Mouse (Mus musculus) erythroblast, embryonic 14.5 days (primary cell): Measurements from ENCODE around the gene Vps52.

Experiments used
- GATA1 ChIP-seq: IDR thresholded peaks from 2 replicates; pipeline ENCODE4 v1.6.1; 2012; ENCODE audit warnings: low read length, inconsistent platforms, mixed read lengths
- TAL1 ChIP-seq: IDR thresholded peaks from 3 replicates; pipeline ENCODE4 v1.6.1; 2012; ENCODE audit warnings: low read length, inconsistent platforms, mixed read lengths

DNA sequence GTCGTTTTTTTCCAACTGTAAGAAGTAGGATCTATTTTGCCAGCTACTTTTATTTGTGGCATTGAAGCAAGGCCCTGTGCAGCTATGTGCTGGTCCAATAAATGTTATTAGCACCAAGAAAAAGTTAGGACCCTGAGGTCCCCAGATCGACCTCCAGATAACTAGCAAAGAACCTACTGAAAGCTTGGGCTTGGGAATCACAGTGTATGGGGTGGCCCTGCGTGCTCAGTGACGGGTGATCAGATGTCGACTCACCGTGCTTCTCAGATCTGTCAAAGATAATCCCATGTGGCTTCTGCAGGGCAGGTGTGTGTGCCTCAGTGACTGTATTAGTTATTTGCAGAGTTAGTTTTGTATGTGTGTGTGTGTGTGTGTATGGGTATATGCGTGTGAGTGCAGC is 34.3 kb upstream of the Vps52 start:
- no peak for TF ChIP-seq TAL1
- no peak for TF ChIP-seq GATA1
